Comparison of ENCODE assay signal across 26 mouse cellular contexts in genomic region chr9:47469576-47469975, GRCm38 (mm10).
A peak's percentile ranks its signal among the peaks of the same experiment; 100 is the strongest.
DNase-seq lines count a peak whose midpoint lies in the region; ATAC-seq and TF ChIP-seq lines count a peak whose summit lies in the region.
"Had no signal": no experiment of that assay in that cellular context is flagged by ENCODE, and none has a peak within 500 bp of the region (broad histone marks: within the 10 kb centered on the region; RNA-seq: fewer than 3 reads in every experiment).

No protein-coding gene starts in this region.

- H3K27ac ChIP-seq in lung, embryonic 14.5 days (ENCODE audit: low read depth): no peak overlapping the region
- H3K27ac ChIP-seq: embryonic facial prominence, embryonic 13.5 days; embryonic facial prominence, embryonic 15.5 days; forebrain, embryonic 10.5 days; forebrain, embryonic 12.5 days had no signal

- H3K9me3 ChIP-seq in lung, embryonic 14.5 days (ENCODE audit: low read depth, low read length): no peaks in the 10 kb centered on the region
- H3K9me3 ChIP-seq: embryonic facial prominence, embryonic 13.5 days; embryonic facial prominence, embryonic 15.5 days; forebrain, embryonic 10.5 days; forebrain, embryonic 12.5 days had no signal

- no peaks in the 10 kb centered on the region for H3K36me3 ChIP-seq in lung, embryonic 14.5 days (ENCODE audit: insufficient read depth)
- H3K36me3 ChIP-seq: embryonic facial prominence, embryonic 13.5 days; embryonic facial prominence, embryonic 15.5 days; forebrain, embryonic 10.5 days; forebrain, embryonic 12.5 days; G1E had no signal

- H3K4me2 ChIP-seq in lung, embryonic 14.5 days: no peak overlapping the region
- H3K4me2 ChIP-seq: embryonic facial prominence, embryonic 13.5 days; embryonic facial prominence, embryonic 15.5 days; forebrain, embryonic 12.5 days had no signal

- WGBS in lung, embryonic 14.5 days: 73% methylated on average over 1 of the region's 1 CpGs

- no peak overlapping the region for H3K9ac ChIP-seq in lung, embryonic 14.5 days
- H3K9ac ChIP-seq: embryonic facial prominence, embryonic 13.5 days; embryonic facial prominence, embryonic 15.5 days; forebrain, embryonic 12.5 days had no signal

- H3K4me1 ChIP-seq in lung, embryonic 14.5 days (ENCODE audit: insufficient read depth): no peaks in the 10 kb centered on the region
- H3K4me1 ChIP-seq: embryonic facial prominence, embryonic 13.5 days; embryonic facial prominence, embryonic 15.5 days had no signal

- peak; percentile 66 for DNase-seq in heart, adult 11 months
- no peak for DNase-seq in heart, postnatal 25 days (ENCODE audit: low spot score)
- DNase-seq in lung, embryonic 14.5 days: peak; percentile 10
- DNase-seq in lung, postnatal 14 days: no peak
- DNase-seq in Muller cell, postnatal 12 days (ENCODE audit: inconsistent ontology term): peak; percentile 7
- DNase-seq: adrenal gland, adult 2 months; adrenal gland, postnatal 10 days; adrenal gland, postnatal 25 days; B cell, adult 2 months; cerebellum, adult 11 months; cerebellum, adult 18-20 months; cerebellum, adult 8-10 months; cerebellum, adult 9-11 months; cerebellum, postnatal 14 days; cerebellum, postnatal 36 days; embryo, embryonic 11 days had no signal

- intact Hi-C loops in heart, postnatal 25 days (cut with DNase I): no loop called here

- TF ChIP-seq CTCF in lung, embryonic 14.5 days (IDR thresholded peaks at IDR 0.05; ENCODE audit: low read depth): no peak

- no peaks in the 10 kb centered on the region for H3K27me3 ChIP-seq in lung, embryonic 14.5 days (ENCODE audit: insufficient read depth, low read length)
- H3K27me3 ChIP-seq: CH12.LX; embryonic facial prominence, embryonic 13.5 days; embryonic facial prominence, embryonic 15.5 days had no signal

- ATAC-seq in lung, embryonic 14.5 days (ENCODE audit: insufficient read depth): no peak
- ATAC-seq: CD4-positive, CD25-positive, alpha-beta regulatory T cell, adult 4 months; forebrain, embryonic 14.5 days; forebrain, embryonic 16.5 days had no signal

- H3K4me3 ChIP-seq in lung, embryonic 14.5 days (ENCODE audit: low read depth, low read length): no peak overlapping the region
- H3K4me3 ChIP-seq: embryonic facial prominence, embryonic 13.5 days; embryonic facial prominence, embryonic 15.5 days; erythroblast, embryonic 14.5 days; forebrain, embryonic 10.5 days; forebrain, embryonic 12.5 days had no signal

Comparison
In these comparisons a context has a peak if more than half of its experiments do, and no peak if none do; other contexts are left out.
1. DNase-seq: peak in heart, adult 11 months (single experiment), lung, embryonic 14.5 days (single experiment) and Muller cell, postnatal 12 days (single experiment); none in heart, postnatal 25 days (single experiment) and lung, postnatal 14 days (single experiment).